Mouse (Mus musculus): ENCODE results near the gene Cyp2a5. TPM values are rescaled to one million over a fixed set of nuclear protein-coding genes. Genes with fewer than 3 reads are reported as not detected.

The Cyp2a5 gene
- 1.5 TPM for polyA plus RNA-seq (2014; fragmentation: Illumina TruSeq; extraction: RNeasy Lipid Tissue Mini Kit (QIAGEN cat#74804); ENCODE audit: low replicate concordance)

GRCm38 (mm10) chr7:26835059-26835458 is at the start of gene Cyp2a5:
TSS of gene Cyp2a5 (plus strand) at chr7:26835305.

DNA sequence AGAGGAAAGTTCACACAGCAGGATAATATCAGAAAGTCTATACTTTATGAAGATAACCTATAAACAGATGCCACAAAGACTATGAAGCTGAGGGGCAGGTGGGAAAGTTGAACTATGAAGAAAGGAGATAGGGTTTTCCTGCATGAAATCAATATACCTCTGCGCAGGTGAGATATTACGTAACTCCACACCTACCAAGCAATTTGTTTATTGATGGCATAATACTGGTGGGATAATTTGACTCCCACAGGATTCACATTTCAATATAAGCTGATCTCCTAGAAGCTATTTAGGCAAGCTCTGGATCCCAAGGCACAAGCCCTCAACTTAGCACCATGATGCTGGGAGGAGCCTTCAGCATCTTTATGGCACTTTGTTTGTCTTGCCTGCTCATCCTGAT is 26.5 kb upstream of the Cyp2a5 start, which contains the start of gene Cyp2g1:
Cyp2g1 (plus strand) TSS at position 301 of the 400 bp plus-strand sequence.

Other genes starting within 250 kb of the Cyp2a5 start
- not detected for gene Vmn1r185, start 216.8 kb upstream of the Cyp2a5 start, polyA plus RNA-seq (2014; fragmentation: Illumina TruSeq; extraction: RNeasy Lipid Tissue Mini Kit (QIAGEN cat#74804); ENCODE audit: low replicate concordance)
- not detected for gene Cyp2b23, start 148.9 kb upstream of the Cyp2a5 start, polyA plus RNA-seq (2014; fragmentation: Illumina TruSeq; extraction: RNeasy Lipid Tissue Mini Kit (QIAGEN cat#74804); ENCODE audit: low replicate concordance)
- gene Cyp2b19, start 78.2 kb upstream of the Cyp2a5 start, polyA plus RNA-seq (2014; fragmentation: Illumina TruSeq; extraction: RNeasy Lipid Tissue Mini Kit (QIAGEN cat#74804); ENCODE audit: low replicate concordance) = not detected
- not detected for gene Cyp2g1, start 26.4 kb upstream of the Cyp2a5 start, polyA plus RNA-seq (2014; fragmentation: Illumina TruSeq; extraction: RNeasy Lipid Tissue Mini Kit (QIAGEN cat#74804); ENCODE audit: low replicate concordance)
- gene Cyp2a22, start 104.1 kb downstream of the Cyp2a5 start, polyA plus RNA-seq (2014; fragmentation: Illumina TruSeq; extraction: RNeasy Lipid Tissue Mini Kit (QIAGEN cat#74804); ENCODE audit: low replicate concordance) = not detected
- 1.1 TPM for gene Cyp2a12, start 193.8 kb downstream of the Cyp2a5 start, polyA plus RNA-seq (2014; fragmentation: Illumina TruSeq; extraction: RNeasy Lipid Tissue Mini Kit (QIAGEN cat#74804); ENCODE audit: low replicate concordance)

Measured in small intestine, adult 10 weeks (tissue).